Mouse (Mus musculus) left cerebral cortex, postnatal 25 days (tissue): Measurements from ENCODE around the gene Slc15a1. TPM values are rescaled to one million over a fixed set of nuclear protein-coding genes. Genes with fewer than 3 reads are reported as not detected.

Experiments
- DNase-seq, 2 experiments: peaks; one replicate each; pipeline ENCODE4 v3.0.0; 2022; ENCODE audit warnings: low spot score in 2 of 2, mixed read lengths in 1 of 2
- intact Hi-C: fragments of 180-260 bp; cut with DNase I; formaldehyde crosslinking; loops from one replicate; pipeline ENCODE4 v1.15.1; 2025
- total RNA-seq, 2 experiments: library from RNA; stranded (reverse); gene quantifications; 2 replicates each; pipeline ENCODE4 v1.2.3; 2021

Gene Slc15a1
- total RNA-seq, 2 experiments from 2014 or later: not detected

GRCm38 (mm10) chr14:121456416-121457285, 48.4 kb downstream of the Slc15a1 start:
- no peak for DNase-seq
- intact Hi-C loops: loop anchor here (10.0 kb wide), 1 partner anchor 298 kb away; no protein-coding TSS in a partner anchor

- intact Hi-C loops: loop anchor here (10.0 kb wide), 1 partner anchor 299 kb away; no protein-coding TSS in a partner anchor
- DNase-seq: no peak
These were observed 49.1 kb downstream of the Slc15a1 start for GRCm38 (mm10) chr14:121455976-121456375.

DNA sequence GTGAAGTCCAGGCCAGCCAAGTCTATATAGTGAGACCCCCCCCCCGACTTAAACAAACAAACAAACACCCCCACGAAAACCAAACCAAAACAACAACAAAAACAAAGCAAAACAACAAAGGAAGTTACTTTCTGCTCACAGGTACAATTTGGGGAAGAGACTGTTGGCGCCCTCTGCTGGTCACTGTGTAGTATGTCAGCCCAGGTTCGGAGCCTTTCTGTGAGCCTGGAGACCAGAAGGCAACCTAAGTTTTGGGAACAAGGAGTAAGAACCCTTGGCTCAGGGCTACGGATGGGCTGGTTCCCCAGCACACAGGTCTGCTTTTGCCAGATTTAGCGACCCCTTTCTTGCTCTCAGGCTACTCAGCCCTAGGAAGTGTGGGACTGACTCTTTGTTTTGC, 49.5 kb downstream of the Slc15a1 start:
- intact Hi-C loops: loop anchor here (10.0 kb wide), 1 partner anchor 299 kb away; no protein-coding TSS in a partner anchor
- DNase-seq: peak; percentile 65 to 73

DNA sequence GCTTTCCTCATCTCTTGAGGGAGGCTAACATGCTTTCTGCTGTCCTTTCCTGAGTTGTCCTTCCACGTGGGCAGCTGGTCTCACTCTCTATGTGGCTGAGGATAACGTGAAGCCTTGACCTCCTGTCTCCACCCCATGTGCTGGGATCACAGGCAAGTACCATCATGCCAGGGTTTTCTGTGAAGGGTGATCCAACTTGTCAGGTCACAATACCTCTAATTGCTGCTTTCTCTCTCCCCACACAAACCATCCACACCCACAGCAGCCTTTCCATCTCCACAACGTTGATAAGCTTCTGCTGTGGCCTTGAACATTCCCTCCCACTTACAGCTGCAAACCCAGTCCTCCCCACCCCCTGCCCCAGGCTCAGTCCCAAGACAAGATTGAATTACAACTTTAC, 51.9 kb downstream of the Slc15a1 start:
- intact Hi-C loops: loop anchor here (5.0 to 10.0 kb wide), 2 partner anchors 302 to 621 kb away; no protein-coding TSS in a partner anchor
- no peak for DNase-seq

- DNase-seq: no peak
- intact Hi-C loops: loop anchor here (5.0 to 10.0 kb wide), 2 partner anchors 303 to 620 kb away; no protein-coding TSS in a partner anchor
These were observed 52.8 kb downstream of the Slc15a1 start for GRCm38 (mm10) chr14:121452227-121452626.

DNA sequence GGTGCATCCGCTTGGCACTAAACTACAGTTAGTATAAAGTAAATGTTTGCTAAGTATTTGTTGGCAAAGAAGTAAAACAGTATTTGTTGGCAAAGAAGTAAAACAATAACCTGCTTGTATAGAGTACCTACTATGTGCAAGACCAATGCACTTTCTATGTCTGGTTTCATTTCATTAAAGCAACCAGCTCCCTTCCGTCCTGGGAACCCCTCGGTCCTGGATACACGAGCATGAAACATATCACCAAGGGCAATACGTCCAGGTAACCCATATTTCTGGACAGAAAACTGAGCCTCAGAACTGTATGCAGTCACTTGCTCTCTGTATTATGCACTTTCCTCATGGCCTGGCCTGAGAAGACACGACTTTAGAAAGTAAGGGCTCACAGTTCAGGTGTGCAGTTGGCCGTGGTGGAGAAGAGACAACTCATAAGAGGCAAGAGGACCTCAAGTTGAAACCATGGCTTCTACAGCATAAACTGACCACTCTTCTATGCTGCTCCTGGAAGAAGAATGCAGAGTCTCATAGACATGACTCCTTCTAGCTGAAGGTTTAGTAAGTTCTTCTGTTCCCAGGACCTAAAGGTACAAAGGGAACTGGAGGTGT, 53.5 kb downstream of the Slc15a1 start:
- no peak for DNase-seq
- intact Hi-C loops: loop anchor here (1.0 to 10.0 kb wide), 3 partner anchors 172 to 619 kb away; no protein-coding TSS in a partner anchor

- intact Hi-C loops: loop anchor here (1.0 to 10.0 kb wide), 3 partner anchors 171 to 618 kb away; no protein-coding TSS in a partner anchor
- peak; percentile 36 to 66 for DNase-seq
These were observed 54.3 kb downstream of the Slc15a1 start for GRCm38 (mm10) chr14:121450504-121451423.

DNA sequence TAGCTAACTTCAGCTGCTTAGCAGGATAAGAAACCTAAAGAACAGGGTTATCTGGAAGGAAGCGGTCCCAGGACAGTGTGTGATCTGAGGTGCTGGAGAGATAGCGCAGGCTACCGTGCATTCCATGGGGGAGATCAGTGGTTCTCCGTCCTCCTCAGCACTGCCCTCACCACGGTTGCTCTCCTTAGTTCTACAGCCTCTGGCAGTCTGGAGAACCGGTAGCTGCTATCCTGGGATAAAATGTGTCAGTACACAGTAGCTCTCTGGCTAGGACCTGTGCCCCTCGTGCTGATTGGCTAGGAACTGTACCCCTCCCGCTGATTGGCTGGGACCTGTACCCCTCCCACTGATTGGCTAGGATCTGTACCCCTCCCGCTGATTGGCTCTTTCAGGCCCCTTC, 58.1 kb downstream of the Slc15a1 start:
- intact Hi-C loops: no loop called here
- DNase-seq: no peak

DNA sequence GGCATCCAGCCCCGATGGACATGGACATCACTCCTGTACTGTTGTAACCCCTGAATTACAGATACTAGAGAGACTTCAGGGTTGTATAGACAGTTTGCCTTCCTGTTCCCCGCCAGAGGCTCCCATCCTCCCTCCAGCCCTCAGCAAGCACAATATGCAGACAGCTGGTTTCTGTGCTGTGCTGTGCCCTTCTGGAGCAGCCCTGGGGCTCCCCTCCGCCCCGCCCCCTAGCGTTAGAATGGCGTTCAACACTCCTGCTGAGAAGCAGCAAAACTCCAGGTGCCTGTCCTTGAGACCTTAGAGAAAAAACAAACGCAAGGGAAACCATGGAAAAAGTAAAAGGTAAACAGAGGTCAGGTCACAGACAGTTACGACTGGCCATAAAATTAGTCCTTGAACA, 59.9 kb downstream of the Slc15a1 start:
- intact Hi-C loops: no loop called here

GRCm38 (mm10) chr14:121440807-121441206, 64.2 kb downstream of the Slc15a1 start:
- no peak for DNase-seq
- intact Hi-C loops: no loop called here

More for the DNA sequence above, 59.9 kb downstream of the Slc15a1 start:
- DNase-seq: peak in 1 of 2 experiments; percentile 23

DNA sequence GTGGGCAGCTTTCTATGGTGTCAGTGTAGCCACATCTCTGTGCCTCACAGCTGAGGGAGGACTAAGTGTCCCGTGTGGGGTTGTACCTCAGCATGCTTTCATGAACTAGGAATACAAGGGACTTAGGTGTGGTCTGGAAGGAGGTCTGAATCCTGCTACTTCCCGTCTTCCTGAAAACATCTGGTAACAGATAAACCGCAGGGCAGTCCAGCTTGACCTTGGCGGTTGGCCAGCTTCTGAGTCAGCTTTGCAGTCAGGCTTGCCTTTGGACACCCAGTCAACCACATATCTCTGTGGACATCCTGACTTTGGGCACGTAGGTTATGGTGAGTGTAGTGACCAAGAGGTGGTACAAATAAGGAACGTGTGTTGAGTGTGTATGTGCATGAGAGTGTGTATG, 68.0 kb downstream of the Slc15a1 start:
- intact Hi-C loops: no loop called here
- no peak for DNase-seq

- no peak for DNase-seq
- intact Hi-C loops: no loop called here
These were observed 68.6 kb downstream of the Slc15a1 start for GRCm38 (mm10) chr14:121436455-121436854.

DNA sequence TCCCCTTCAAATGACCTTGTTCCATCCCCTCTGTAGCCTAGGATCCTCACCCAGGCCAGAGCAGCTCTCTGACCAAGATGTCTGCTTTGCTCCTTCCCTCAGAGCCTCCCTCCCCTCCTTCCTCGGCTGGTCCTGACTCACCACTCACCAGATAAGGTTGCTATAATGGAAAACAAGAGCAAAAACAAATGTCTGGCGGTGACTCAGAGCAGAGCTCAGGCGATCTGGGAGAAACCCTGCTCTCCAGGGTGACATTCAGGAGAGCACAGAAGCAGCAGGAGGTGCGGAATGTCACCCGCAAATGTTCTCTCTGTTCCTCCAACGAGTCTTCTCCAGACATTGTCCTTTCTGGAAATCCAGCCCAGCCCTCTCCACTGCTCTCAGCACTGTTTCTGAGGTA, 69.3 kb downstream of the Slc15a1 start:
- peak in 1 of 2 experiments; percentile 47 for DNase-seq
- intact Hi-C loops: no loop called here

DNA sequence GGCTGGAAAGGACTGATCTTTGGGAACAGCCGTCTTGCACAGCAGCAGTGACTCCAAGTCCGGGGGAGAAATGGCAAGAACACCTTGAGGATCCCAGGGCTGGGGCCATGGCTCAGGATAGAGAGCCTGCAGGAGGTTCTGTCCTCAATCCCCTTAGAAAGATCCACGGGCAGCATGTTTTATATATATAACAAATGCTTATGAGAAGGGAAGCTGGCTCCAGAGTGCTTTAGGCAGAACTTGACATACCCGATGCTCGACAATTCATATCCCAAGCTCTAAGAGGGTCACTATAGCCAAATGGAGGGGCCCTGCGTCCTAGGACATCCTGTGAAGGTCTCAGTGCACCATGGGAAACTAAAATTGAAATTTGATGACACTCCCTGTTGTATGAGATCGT, 73.8 kb downstream of the Slc15a1 start:
- DNase-seq: no peak
- intact Hi-C loops: no loop called here

DNA sequence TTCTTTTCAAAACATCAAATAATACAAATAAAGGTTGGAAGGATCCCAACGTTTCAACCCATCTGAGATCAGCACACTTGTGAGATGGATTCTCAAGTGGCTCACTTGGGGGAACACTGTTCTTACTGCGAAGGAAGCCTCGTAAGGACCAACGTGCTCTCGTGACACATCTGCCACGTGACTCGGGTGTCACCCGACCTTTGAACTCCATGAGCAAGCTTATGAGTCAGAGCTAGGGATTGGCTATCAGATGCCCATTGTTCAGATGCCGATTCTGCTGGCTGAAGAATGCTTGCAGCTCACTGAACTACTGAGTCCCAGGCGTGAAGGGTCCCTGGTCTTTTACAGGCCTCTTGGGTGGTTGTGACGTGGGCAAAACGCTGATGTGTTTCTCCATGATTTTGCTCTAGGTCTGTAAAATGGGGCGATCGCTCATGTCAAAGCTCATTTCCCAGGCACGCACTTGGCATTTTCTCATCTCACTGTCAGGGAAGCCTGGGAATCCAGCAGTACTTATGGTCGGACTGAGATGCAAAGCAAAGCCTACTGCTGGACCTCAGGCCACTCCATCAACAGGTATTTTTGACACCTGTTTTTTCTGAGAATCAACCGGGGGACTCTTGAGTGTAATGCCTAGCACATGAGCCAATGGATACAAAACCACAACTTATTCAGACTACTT, 75.1 kb downstream of the Slc15a1 start:
- no peak for DNase-seq
- intact Hi-C loops: no loop called here

DNA sequence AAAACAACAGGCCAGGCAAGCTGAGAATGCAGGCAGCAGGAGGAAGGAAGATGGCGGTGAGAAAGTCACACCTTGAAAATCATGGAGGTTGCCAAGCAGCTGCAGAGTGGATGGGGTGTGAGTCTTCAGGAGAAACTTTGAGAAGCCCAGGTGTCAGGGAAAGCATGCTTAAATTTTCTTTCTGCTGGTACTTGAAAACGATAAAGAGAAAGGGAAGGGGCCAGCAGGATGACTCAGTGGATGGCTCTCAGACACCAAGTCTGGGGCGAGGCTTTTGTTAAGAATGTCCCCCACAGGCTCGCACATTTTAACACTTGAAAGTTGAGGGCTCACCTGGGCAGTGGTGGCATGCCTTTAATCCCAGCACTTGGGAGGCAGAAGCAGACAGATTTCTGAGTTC, 76.9 kb downstream of the Slc15a1 start:
- no peak for DNase-seq
- intact Hi-C loops: no loop called here

GRCm38 (mm10) chr14:121426743-121427142, 78.3 kb downstream of the Slc15a1 start:
- intact Hi-C loops: no loop called here
- no peak for DNase-seq

- intact Hi-C loops: no loop called here
- DNase-seq: no peak
These were observed 79.9 kb downstream of the Slc15a1 start for GRCm38 (mm10) chr14:121425004-121425793.
